Mouse (Mus musculus): ENCODE measurements around the gene Wdr35. TPM values are rescaled to one million over a fixed set of nuclear protein-coding genes. Genes with fewer than 3 reads are reported as not detected.
"Not testable (repeated sequence)": the region's sequence is repeated elsewhere in the genome, so short reads cannot be mapped to it uniquely, and the experiment has no call there.

Wdr35 gene
- 26.3 and 28.0 TPM in 2 replicates for polyA plus RNA-seq (2014; fragmentation: Nextera tagmentation; extraction: Ambion mirVana)

- Histone ChIP-seq H3K27ac (ENCODE audit: low read depth, low read length) (no peak within 1 kb of the TSS), H3K27me3 (ENCODE audit: control insufficient read depth, insufficient read depth, low read length) (no peaks in the 10 kb centered on the region; the same call in 1 of the 2 replicates), H3K9me3 (ENCODE audit: control insufficient read depth, low read length) (no peaks in the 10 kb centered on the region), H3K4me1 (replicated peaks; ENCODE audit: control insufficient read depth, insufficient read depth, low read length) (peaks cover 5% of the 10 kb centered on the region; the same call in 1 of the 2 replicates), H3K9ac (ENCODE audit: low read length) (peak within 1 kb of the TSS; percentile 58), H3K4me3 (ENCODE audit: low read depth, low read length) (peak within 1 kb of the TSS; percentile 57), H3K36me3 (ENCODE audit: control insufficient read depth, insufficient read depth, low read length) (no peaks in the 10 kb centered on the region; the same call in 1 of the 2 replicates), H3K4me2 (ENCODE audit: low read depth, low read length, severe bottlenecking) (peak within 1 kb of the TSS; percentile 57)
- under 1% methylated on average over 45 of the region's 45 CpGs for WGBS
- ATAC-seq (replicated peaks; ENCODE audit: low FRiP score) (peak; percentile 94), DNase-seq (ENCODE audit: low spot score) (peak; percentile 93)
Observed at GRCm38 (mm10) chr12:8973820-8974465, at the start of gene Wdr35. Gene Wdr35 (plus strand): TSS chr12:8973892.

GRCm38 (mm10) chr12:8927652-8928051 is 46.0 kb upstream of the Wdr35 start:
- Histone ChIP-seq H3K36me3 (ENCODE audit: control insufficient read depth, insufficient read depth, low read length) (peaks cover 2% of the 10 kb centered on the region; the same call in 1 of the 2 replicates), H3K9ac (ENCODE audit: low read length) (no peak overlapping the region), H3K4me3 (ENCODE audit: low read depth, low read length) (no peak overlapping the region), H3K27ac (ENCODE audit: low read depth, low read length) (no peak overlapping the region), H3K4me2 (ENCODE audit: low read depth, low read length, severe bottlenecking) (no peak overlapping the region), H3K27me3 (ENCODE audit: control insufficient read depth, insufficient read depth, low read length) (no peaks in the 10 kb centered on the region), H3K9me3 (ENCODE audit: control insufficient read depth, low read length) (no peaks in the 10 kb centered on the region), H3K4me1 (replicated peaks; ENCODE audit: control insufficient read depth, insufficient read depth, low read length) (no peaks in the 10 kb centered on the region; the same call in 1 of the 2 replicates)
- 100% methylated on average over 3 of the region's 3 CpGs for WGBS
- DNase-seq (ENCODE audit: low spot score) (no peak), ATAC-seq (replicated peaks; ENCODE audit: low FRiP score) (no peak)

GRCm38 (mm10) chr12:8928766-8929165 is 44.9 kb upstream of the Wdr35 start:
- H3K4me3 ChIP-seq (ENCODE audit: low read depth, low read length) = no peak overlapping the region
- DNase-seq (ENCODE audit: low spot score) = no peak
- no peaks in the 10 kb centered on the region for H3K9me3 ChIP-seq (ENCODE audit: control insufficient read depth, low read length)
- H3K4me2 ChIP-seq (ENCODE audit: low read depth, low read length, severe bottlenecking) = no peak overlapping the region
- ATAC-seq (replicated peaks; ENCODE audit: low FRiP score) = no peak
- H3K9ac ChIP-seq (ENCODE audit: low read length) = no peak overlapping the region
- no peaks in the 10 kb centered on the region for H3K27me3 ChIP-seq (ENCODE audit: control insufficient read depth, insufficient read depth, low read length)
- no peaks in the 10 kb centered on the region for H3K4me1 ChIP-seq (replicated peaks; ENCODE audit: control insufficient read depth, insufficient read depth, low read length)
- no peak overlapping the region for H3K27ac ChIP-seq (ENCODE audit: low read depth, low read length)
- H3K36me3 ChIP-seq (ENCODE audit: control insufficient read depth, insufficient read depth, low read length) = peaks cover 4% of the 10 kb centered on the region
- 89% methylated on average over 4 of the region's 4 CpGs for WGBS

GRCm38 (mm10) chr12:8931083-8931482 is 42.6 kb upstream of the Wdr35 start:
- H3K4me1 ChIP-seq (replicated peaks; ENCODE audit: control insufficient read depth, insufficient read depth, low read length) = no peaks in the 10 kb centered on the region
- no peak overlapping the region for H3K4me2 ChIP-seq (ENCODE audit: low read depth, low read length, severe bottlenecking)
- H3K36me3 ChIP-seq (ENCODE audit: control insufficient read depth, insufficient read depth, low read length) = peaks cover 11% of the 10 kb centered on the region
- no peak overlapping the region for H3K4me3 ChIP-seq (ENCODE audit: low read depth, low read length)
- H3K27me3 ChIP-seq (ENCODE audit: control insufficient read depth, insufficient read depth, low read length) = no peaks in the 10 kb centered on the region
- no peaks in the 10 kb centered on the region for H3K9me3 ChIP-seq (ENCODE audit: control insufficient read depth, low read length)
- DNase-seq (ENCODE audit: low spot score) (no peak), ATAC-seq (replicated peaks; ENCODE audit: low FRiP score) (no peak)
- WGBS = 83% methylated on average over 4 of the region's 4 CpGs
- no peak overlapping the region for H3K27ac ChIP-seq (ENCODE audit: low read depth, low read length)
- no peak overlapping the region for H3K9ac ChIP-seq (ENCODE audit: low read length)

GRCm38 (mm10) chr12:8935349-8935748 is 38.3 kb upstream of the Wdr35 start:
- WGBS = 87% methylated on average over 5 of the region's 5 CpGs
- Histone ChIP-seq H3K9me3 (ENCODE audit: control insufficient read depth, low read length) (no peaks in the 10 kb centered on the region), H3K4me3 (ENCODE audit: low read depth, low read length) (no peak overlapping the region), H3K36me3 (ENCODE audit: control insufficient read depth, insufficient read depth, low read length) (peaks cover 14% of the 10 kb centered on the region), H3K9ac (ENCODE audit: low read length) (no peak overlapping the region), H3K4me1 (replicated peaks; ENCODE audit: control insufficient read depth, insufficient read depth, low read length) (no peaks in the 10 kb centered on the region), H3K27me3 (ENCODE audit: control insufficient read depth, insufficient read depth, low read length) (no peaks in the 10 kb centered on the region), H3K4me2 (ENCODE audit: low read depth, low read length, severe bottlenecking) (no peak overlapping the region), H3K27ac (ENCODE audit: low read depth, low read length) (no peak overlapping the region)
- no peak for DNase-seq (ENCODE audit: low spot score)
- ATAC-seq (replicated peaks; ENCODE audit: low FRiP score) = no peak

GRCm38 (mm10) chr12:8936210-8936609 is 37.5 kb upstream of the Wdr35 start:
- DNase-seq (ENCODE audit: low spot score); H3K4me2 ChIP-seq (ENCODE audit: low read depth, low read length, severe bottlenecking); H3K4me1 ChIP-seq (replicated peaks; ENCODE audit: control insufficient read depth, insufficient read depth, low read length); H3K9me3 ChIP-seq (ENCODE audit: control insufficient read depth, low read length); H3K4me3 ChIP-seq (ENCODE audit: low read depth, low read length); H3K9ac ChIP-seq (ENCODE audit: low read length); H3K27me3 ChIP-seq (ENCODE audit: control insufficient read depth, insufficient read depth, low read length); H3K27ac ChIP-seq (ENCODE audit: low read depth, low read length); ATAC-seq (replicated peaks; ENCODE audit: low FRiP score): not testable (repeated sequence)
- 76% methylated on average over 4 of the region's 4 CpGs for WGBS
- H3K36me3 ChIP-seq (ENCODE audit: control insufficient read depth, insufficient read depth, low read length) = peaks cover 14% of the 10 kb centered on the region

- H3K36me3 ChIP-seq (ENCODE audit: control insufficient read depth, insufficient read depth, low read length) = peaks cover 12% of the 10 kb centered on the region
- H3K27me3 ChIP-seq (ENCODE audit: control insufficient read depth, insufficient read depth, low read length) = no peaks in the 10 kb centered on the region
- no peak overlapping the region for H3K9ac ChIP-seq (ENCODE audit: low read length)
- no peak overlapping the region for H3K27ac ChIP-seq (ENCODE audit: low read depth, low read length)
- H3K4me1 ChIP-seq (replicated peaks; ENCODE audit: control insufficient read depth, insufficient read depth, low read length) = no peaks in the 10 kb centered on the region
- no peaks in the 10 kb centered on the region for H3K9me3 ChIP-seq (ENCODE audit: control insufficient read depth, low read length)
- WGBS = 89% methylated on average over 4 of the region's 4 CpGs
- ATAC-seq (replicated peaks; ENCODE audit: low FRiP score) (no peak), DNase-seq (ENCODE audit: low spot score) (no peak)
- H3K4me2 ChIP-seq (ENCODE audit: low read depth, low read length, severe bottlenecking) = no peak overlapping the region
- H3K4me3 ChIP-seq (ENCODE audit: low read depth, low read length) = no peak overlapping the region
Observed at GRCm38 (mm10) chr12:8939490-8939889, 34.2 kb upstream of the Wdr35 start.

DNA sequence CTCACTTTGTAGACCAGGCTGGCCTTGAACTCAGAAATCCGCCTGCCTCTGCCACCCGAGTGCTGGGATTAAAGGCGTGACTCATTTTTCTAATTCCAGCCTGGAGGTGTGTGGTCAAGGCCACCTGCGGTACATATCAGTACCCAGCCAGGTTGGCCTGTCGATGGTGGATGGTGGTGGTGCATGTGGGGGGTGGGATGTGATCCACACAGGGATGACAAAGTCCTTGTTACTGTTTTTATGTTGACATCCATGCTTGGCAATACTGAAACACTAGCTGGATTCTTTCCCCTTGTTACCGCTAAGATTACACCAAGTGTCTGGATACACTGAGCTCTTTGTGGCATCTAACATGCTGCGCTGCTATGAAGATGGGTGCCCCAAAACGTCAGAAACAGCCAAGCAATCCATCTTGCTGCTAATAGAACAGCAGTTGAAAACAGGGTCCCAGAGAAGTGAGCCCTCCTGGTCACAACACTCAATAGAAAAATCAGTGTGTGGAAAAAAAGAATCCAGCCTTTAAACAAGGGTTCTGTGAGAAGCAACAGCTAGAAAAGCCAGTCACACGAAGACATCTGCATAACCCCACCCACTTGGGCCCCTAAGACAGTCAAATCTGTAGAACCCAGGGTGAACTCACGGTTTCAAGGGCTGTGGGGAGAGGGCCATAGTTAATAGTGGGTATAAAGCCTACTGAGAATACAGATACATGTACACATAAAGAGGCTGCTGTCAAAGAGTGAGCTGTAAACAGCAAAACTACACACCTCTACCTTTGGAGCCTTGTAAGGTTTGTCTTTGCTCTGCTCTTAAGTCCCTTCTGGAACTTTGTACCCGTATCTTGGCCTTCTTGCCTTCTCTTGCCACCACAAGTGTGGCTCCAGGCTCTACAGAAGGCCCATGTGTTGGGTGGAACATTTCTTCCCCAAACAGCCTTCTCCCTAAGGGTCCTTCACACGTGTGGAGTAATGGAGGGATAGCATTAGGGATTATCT is 33.4 kb upstream of the Wdr35 start:
- H3K27ac ChIP-seq (ENCODE audit: low read depth, low read length) = no peak overlapping the region
- no peak overlapping the region for H3K4me2 ChIP-seq (ENCODE audit: low read depth, low read length, severe bottlenecking)
- H3K9me3 ChIP-seq (ENCODE audit: control insufficient read depth, low read length) = no peaks in the 10 kb centered on the region
- DNase-seq (ENCODE audit: low spot score) (no peak), ATAC-seq (replicated peaks; ENCODE audit: low FRiP score) (no peak)
- no peak overlapping the region for H3K4me3 ChIP-seq (ENCODE audit: low read depth, low read length)
- 76% methylated on average over 12 of the region's 12 CpGs for WGBS
- no peaks in the 10 kb centered on the region for H3K4me1 ChIP-seq (replicated peaks; ENCODE audit: control insufficient read depth, insufficient read depth, low read length)
- H3K9ac ChIP-seq (ENCODE audit: low read length) = no peak overlapping the region
- no peaks in the 10 kb centered on the region for H3K27me3 ChIP-seq (ENCODE audit: control insufficient read depth, insufficient read depth, low read length)
- peaks cover 9% of the 10 kb centered on the region for H3K36me3 ChIP-seq (ENCODE audit: control insufficient read depth, insufficient read depth, low read length)
